Mouse (Mus musculus) brain, embryonic 14.5 days (tissue): Measurements from ENCODE around the gene Tamm41.

Source experiments
- CTCF ChIP-seq: fragments of 200-500 bp; IDR thresholded peaks from 2 replicates; pipeline ENCODE4 v1.5.1; 2012; ENCODE audit warnings: inconsistent platforms, mild to moderate bottlenecking, moderate library complexity, borderline replicate concordance; ENCODE audit not compliant: insufficient read depth, insufficient read length; ENCODE audit errors: extremely low read depth
- POLR2A ChIP-seq: fragments of 200-500 bp; IDR thresholded peaks from 2 replicates; pipeline ENCODE4 v1.6.1; 2012; ENCODE audit warnings: mild to moderate bottlenecking, inconsistent platforms, borderline replicate concordance; ENCODE audit not compliant: poor library complexity, insufficient read depth, insufficient read length, severe bottlenecking; ENCODE audit errors: extremely low read depth

GRCm38 (mm10) chr6:114998374-114999031 is 39.2 kb downstream of the Tamm41 start:
- TF ChIP-seq CTCF (no peak), POLR2A (no peak)
